Mouse (Mus musculus): ENCODE results near the gene Kif21b.

DNA sequence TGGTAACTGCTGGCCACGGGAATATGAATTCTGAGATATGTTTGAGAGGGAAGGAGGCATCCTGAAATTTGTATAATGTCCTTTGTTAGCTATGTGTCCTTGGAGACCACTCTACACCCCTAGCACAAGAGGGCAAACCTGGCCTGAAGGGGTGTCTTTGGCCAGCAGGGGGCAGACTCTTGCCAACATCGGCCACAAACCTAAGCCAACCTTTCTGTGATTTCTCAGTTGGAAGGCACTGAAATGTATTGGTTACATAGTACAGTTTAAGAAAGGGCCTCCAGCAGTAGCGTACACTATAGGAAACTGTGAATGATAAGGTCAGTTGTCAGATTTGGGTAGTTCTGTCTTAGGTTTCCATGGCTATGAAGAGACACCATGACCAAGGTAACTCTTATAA lies 15.0 kb upstream of the Kif21b start:
- TF ChIP-seq CTCF (IDR thresholded peaks at IDR 0.05; ENCODE audit: control insufficient read depth, insufficient read depth, low read length) (peak; percentile 91), POLR2A (IDR thresholded peaks at IDR 0.05; ENCODE audit: borderline replicate concordance, control insufficient read depth, low read depth, low read length) (no peak)

Data from bone marrow, adult 2 months (tissue).